Mouse (Mus musculus) liver, embryonic 14.5 days (tissue): Measurements from ENCODE around the gene Cfap221.
A peak's percentile ranks its signal among the peaks of the same experiment; 100 is the strongest.

Experiments
- CTCF ChIP-seq: IDR thresholded peaks from 2 replicates; pipeline ENCODE4 v1.5.1; 2016; ENCODE audit warnings: antibody characterized with exemption, low read depth, control low read depth
- EP300 ChIP-seq: IDR thresholded peaks from 2 replicates; pipeline ENCODE4 v1.6.1; 2016; ENCODE audit warnings: antibody characterized with exemption, low read depth

DNA sequence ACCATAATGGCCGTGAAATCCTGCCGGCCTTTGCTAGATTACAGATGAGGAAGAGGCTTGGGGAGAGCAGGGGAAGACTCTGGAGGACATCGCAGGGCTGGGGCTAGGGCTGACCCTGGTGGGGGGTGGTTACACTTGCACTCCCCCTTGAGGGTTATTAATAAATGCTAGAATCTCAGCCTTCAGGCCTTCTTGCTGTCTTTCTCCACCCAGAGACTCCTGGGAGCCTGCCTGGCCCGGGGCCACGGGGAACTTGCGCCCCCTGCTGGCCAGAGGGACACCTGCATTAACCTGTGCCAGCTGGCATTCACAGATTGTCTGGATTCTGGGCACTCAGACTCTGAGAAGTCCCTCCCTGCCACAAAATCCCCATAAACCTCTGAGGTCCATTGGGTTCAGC lies 102.1 kb downstream of the Cfap221 start:
- TF ChIP-seq CTCF (peak; percentile 97), EP300 (no peak)
